Mouse (Mus musculus) lung, adult 2 months (tissue): ENCODE measurements around the gene Xpr1.

Source experiments
- CTCF ChIP-seq: fragments of 200-500 bp; IDR thresholded peaks from 2 replicates; pipeline ENCODE4 v1.5.1; 2011; ENCODE audit warnings: mild to moderate bottlenecking, low read length, control low read depth; ENCODE audit not compliant: insufficient read depth
- POLR2A ChIP-seq: fragments of 200-500 bp; IDR thresholded peaks from 2 replicates; pipeline ENCODE4 v1.6.1; 2011; ENCODE audit warnings: low read depth, mild to moderate bottlenecking, control low read depth, low read length, borderline replicate concordance; ENCODE audit errors: extremely low read depth

DNA sequence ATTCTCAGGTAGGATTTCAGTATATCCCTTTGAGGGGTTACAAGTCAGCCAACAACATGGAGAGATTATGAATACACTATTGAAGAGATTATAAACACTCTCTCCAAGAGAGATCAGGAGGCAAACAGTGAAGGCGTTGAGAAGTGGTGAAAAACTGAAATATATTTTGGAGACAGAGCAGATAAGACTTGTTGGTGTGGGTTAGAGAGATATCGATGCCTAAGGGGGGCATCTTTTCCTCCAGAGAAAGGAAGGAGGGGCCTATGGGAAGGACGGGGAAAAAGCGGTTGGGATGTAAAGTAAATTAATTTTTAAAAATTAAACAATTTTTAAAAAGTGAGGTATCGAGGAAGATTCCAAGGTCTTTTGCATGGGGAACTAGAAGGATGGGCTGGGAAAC lies 8.1 kb upstream of the Xpr1 start:
- TF ChIP-seq CTCF (no peak), POLR2A (no peak)
